8 mouse cellular contexts compared by ENCODE assay signal in genomic region chr5:142906532-142907047, GRCm38 (mm10). TPM values are rescaled to one million over a fixed set of nuclear protein-coding genes. Genes with fewer than 3 reads are reported as not detected.
A peak's percentile ranks its signal among the peaks of the same experiment; 100 is the strongest.
DNase-seq lines count a peak whose midpoint lies in the region; ATAC-seq and TF ChIP-seq lines count a peak whose summit lies in the region.

TSS of gene Actb (minus strand) at chr5:142906754.

- peak within 1 kb of the TSS; percentile 86 for H3K4me2 ChIP-seq in hindbrain, embryonic 15.5 days

- peak within 1 kb of the TSS; percentile 100 for H3K27ac ChIP-seq in hindbrain, embryonic 15.5 days (replicated peaks)

- H3K27me3 ChIP-seq in Patski = no peaks in the 10 kb centered on the region
- H3K27me3 ChIP-seq in hindbrain, embryonic 15.5 days = no peaks in the 10 kb centered on the region

- POLR2A ChIA-PET in Patski (lab: Charles Lee) = interaction anchor here (0.6 to 8.0 kb wide), 4 partner anchors 12 to 640 kb away, joined by 3 to 69 read pairs (median 10); partner anchors contain the start of gene Fbxl18

- peaks cover 36% of the 10 kb centered on the region for H3K36me3 ChIP-seq in hindbrain, embryonic 15.5 days

- H3K4me1 ChIP-seq in hindbrain, embryonic 15.5 days (replicated peaks) = peaks cover 61% of the 10 kb centered on the region

- peak within 1 kb of the TSS; percentile 87 for H3K4me3 ChIP-seq in hindbrain, embryonic 15.5 days

- peak; percentile 70 for DNase-seq in Patski (ENCODE audit: low read depth, low spot score)
- peak; percentile 98 for DNase-seq in cerebellum, postnatal 25 days
- peak; percentile 96 to 97 for DNase-seq in frontal cortex, postnatal 36 days (ENCODE audit: low spot score in 2 of 2)
- DNase-seq in left cerebral cortex, adult 11 months (ENCODE audit: low spot score) = peak; percentile 90
- peak; percentile 98 to 99 for DNase-seq in lung, postnatal 4 days
- DNase-seq in retina, postnatal 7 days (ENCODE audit: low read depth, low spot score) = peak; percentile 90
- peak; percentile 100 for DNase-seq in urinary bladder, adult 2 months (ENCODE audit: low spot score)

- H3K9ac ChIP-seq in hindbrain, embryonic 15.5 days = peak within 1 kb of the TSS; percentile 100

- ATAC-seq in Patski = peak; percentile 36
- peak; percentile 77 for ATAC-seq in hindbrain, embryonic 15.5 days (ENCODE audit: low FRiP score, low read depth)

- in situ Hi-C loops in Patski (cut with MboI; ENCODE audit: low pct_unique_long_range_greater_than_20kb) = no loop called here

- CTCF ChIA-PET in Patski (lab: Charles Lee) = interaction anchor here (1.5 to 6.2 kb wide), 4 partner anchors 11 to 29 kb away, joined by 3 to 35 read pairs (median 10); partner anchors contain the start of gene Fbxl18

- no peak for TF ChIP-seq CTCF in Patski (IDR thresholded peaks at IDR 0.05)

- no peaks in the 10 kb centered on the region for H3K9me3 ChIP-seq in hindbrain, embryonic 15.5 days

- WGBS in hindbrain, embryonic 15.5 days = under 1% methylated on average over 41 of the region's 41 CpGs

RNA-seq across cellular contexts. Expression of gene Actb, which starts in this region (rescaled TPM):
- polyA plus RNA-seq in Patski (2021) = 2,926 TPM
- polyA plus RNA-seq in hindbrain, embryonic 15.5 days (2015; fragmentation: Nextera tagmentation; extraction: Ambion mirVana) = 13,458 and 13,965 TPM in 2 replicates
- 5,740 and 7,458 TPM in 2 replicates for polyA plus RNA-seq in urinary bladder, adult 2 months (2012; rRNA removed)

Comparison
In these comparisons a context has a peak if more than half of its experiments do, and no peak if none do; other contexts are left out.
1. Peak in every context shown above with its lines: DNase-seq, ATAC-seq, H3K4me3 ChIP-seq and H3K27ac ChIP-seq.